ENCODE assay signal across 9 mouse cellular contexts in genomic region chr6:90925472-90925871, GRCm38 (mm10).
DNase-seq lines count a peak whose midpoint lies in the region; ATAC-seq and TF ChIP-seq lines count a peak whose summit lies in the region.
"Had no signal": no experiment of that assay in that cellular context is flagged by ENCODE, and none has a peak within 500 bp of the region (broad histone marks: within the 10 kb centered on the region; RNA-seq: fewer than 3 reads in every experiment).

No protein-coding gene starts in this region.

- no peak overlapping the region for H3K4me3 ChIP-seq in heart, embryonic 10.5 days
- H3K4me3 ChIP-seq in lung, adult 2 months (replicated peaks; ENCODE audit: extremely low read depth, low read depth, low read length), result no peak overlapping the region
- H3K4me3 ChIP-seq in stomach, postnatal 0 days (ENCODE audit: low read depth, low read length), result no peak overlapping the region

- no peak for TF ChIP-seq POLR2A in lung, adult 2 months (IDR thresholded peaks at IDR 0.05; ENCODE audit: borderline replicate concordance, extremely low read depth, low read depth, low read length)

- WGBS in heart, embryonic 10.5 days, result 46% methylated on average over 3 of the region's 3 CpGs
- WGBS in lung, adult 2 months, result 33% methylated on average over 3 of the region's 3 CpGs
- WGBS in stomach, postnatal 0 days, result 56% methylated on average over 3 of the region's 3 CpGs

- no peak overlapping the region for H3K9ac ChIP-seq in stomach, postnatal 0 days (ENCODE audit: low read length)

- peaks cover 82% of the 10 kb centered on the region for H3K4me1 ChIP-seq in heart, embryonic 10.5 days
- H3K4me1 ChIP-seq in lung, adult 2 months (ENCODE audit: control insufficient read depth, insufficient read depth, low read length), result 0 out of 2 replicates have a peak, but pooled peaks cover 2% of the 10 kb centered on the region
- H3K4me1 ChIP-seq in stomach, postnatal 0 days (replicated peaks; ENCODE audit: control insufficient read depth, insufficient read depth), result 0 out of 2 replicates have a peak, but pooled peaks cover 3% of the 10 kb centered on the region

- TF ChIP-seq EP300 in stomach, postnatal 0 days (optimal IDR thresholded peaks at IDR 0.05), result no peak

- H3K27ac ChIP-seq in heart, embryonic 10.5 days, result peak overlapping the region; percentile 52; the same call in 1 of the 2 replicates
- no peak overlapping the region for H3K27ac ChIP-seq in stomach, postnatal 0 days (replicated peaks)

- H3K9me3 ChIP-seq in heart, embryonic 10.5 days, result no peaks in the 10 kb centered on the region
- no peaks in the 10 kb centered on the region for H3K9me3 ChIP-seq in stomach, postnatal 0 days (ENCODE audit: control insufficient read depth, low read length)

- no peak overlapping the region for H3K4me2 ChIP-seq in stomach, postnatal 0 days (replicated peaks; ENCODE audit: low read depth)
- H3K4me2 ChIP-seq: liver, embryonic 11.5 days had no signal

- no peaks in the 10 kb centered on the region for H3K27me3 ChIP-seq in heart, embryonic 10.5 days (ENCODE audit: insufficient read depth, poor library complexity, severe bottlenecking)
- H3K27me3 ChIP-seq in stomach, postnatal 0 days (ENCODE audit: control insufficient read depth, insufficient read depth, low read length), result no peaks in the 10 kb centered on the region

- ATAC-seq in stomach, postnatal 0 days (ENCODE audit: low FRiP score, low TSS enrichment), result no peak

- TF ChIP-seq CTCF in lung, adult 2 months (IDR thresholded peaks at IDR 0.05; ENCODE audit: insufficient read depth, low read length), result no peak
- TF ChIP-seq CTCF in stomach, postnatal 0 days (IDR thresholded peaks at IDR 0.05; ENCODE audit: low read depth), result no peak

- DNase-seq in gastrocnemius, adult 18-20 months (ENCODE audit: low spot score), result peak; percentile 57
- no peak for DNase-seq in gastrocnemius, postnatal 4 days (ENCODE audit: low spot score in 2 of 2)
- peak; percentile 31 for DNase-seq in cerebellum, adult 9-10 months
- DNase-seq in heart, embryonic 10.5 days (ENCODE audit: low spot score), result no peak
- DNase-seq in lung, adult 2 months, result peak; percentile 11
- no peak for DNase-seq in MN1 (ENCODE audit: low spot score)
- DNase-seq in stomach, postnatal 0 days (ENCODE audit: low spot score), result no peak
- DNase-seq in urinary bladder, postnatal 25 days (ENCODE audit: low spot score), result no peak

- H3K36me3 ChIP-seq in heart, embryonic 10.5 days, result no peaks in the 10 kb centered on the region
- H3K36me3 ChIP-seq in stomach, postnatal 0 days (ENCODE audit: control insufficient read depth, insufficient read depth, low read length), result no peaks in the 10 kb centered on the region

Comparison
In these comparisons a context has a peak if more than half of its experiments do, and no peak if none do; other contexts are left out.
1. DNase-seq: peak in gastrocnemius, adult 18-20 months (single experiment), cerebellum, adult 9-10 months (single experiment) and lung, adult 2 months (single experiment); none in gastrocnemius, postnatal 4 days (0 of 2), heart, embryonic 10.5 days (single experiment), MN1 (single experiment), stomach, postnatal 0 days (single experiment) and urinary bladder, postnatal 25 days (single experiment).